ENCODE assay signal across 32 mouse cellular contexts in the genomic region with DNA sequence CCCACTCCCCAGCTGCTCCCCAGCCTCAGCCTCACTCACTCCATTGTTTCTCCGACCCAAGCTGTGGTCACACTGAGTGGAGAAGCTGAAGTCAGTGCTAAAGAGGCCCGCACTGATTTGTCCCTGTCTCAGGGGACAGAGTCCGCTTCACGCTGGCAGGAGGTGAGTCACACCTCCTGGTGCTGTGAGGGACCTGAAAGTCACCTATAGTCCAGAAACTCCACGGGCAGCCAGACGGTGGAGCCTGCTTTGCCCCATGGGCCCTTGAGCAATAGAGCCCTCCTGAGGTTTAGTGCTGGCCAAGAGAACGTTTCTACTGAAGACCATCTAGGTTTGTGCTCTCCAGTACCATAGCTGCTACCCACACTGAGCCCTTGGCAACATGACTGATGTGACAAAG. TPM values are rescaled to one million over a fixed set of nuclear protein-coding genes. Genes with fewer than 3 reads are reported as not detected.
DNase-seq lines count a peak whose midpoint lies in the region; ATAC-seq lines count a peak whose summit lies in the region.
"Had no signal": no experiment of that assay in that cellular context is flagged by ENCODE, and none has a peak within 500 bp of the region (broad histone marks: within the 10 kb centered on the region; RNA-seq: fewer than 3 reads in every experiment).

No protein-coding gene starts in this region.

- H3K4me1 ChIP-seq in kidney, embryonic 14.5 days (ENCODE audit: control insufficient read depth, insufficient read depth, low read length) = 0 out of 2 replicates have a peak, but pooled peaks cover 3% of the 10 kb centered on the region
- H3K4me1 ChIP-seq: forebrain, embryonic 15.5 days; limb, embryonic 13.5 days; midbrain, embryonic 10.5 days; midbrain, embryonic 15.5 days; neural tube, embryonic 12.5 days had no signal

- no peak overlapping the region for H3K27ac ChIP-seq in kidney, embryonic 14.5 days (ENCODE audit: low read depth, low read length)
- H3K27ac ChIP-seq: forebrain, embryonic 15.5 days; heart, adult 2 months; heart, embryonic 13.5 days; hindbrain, embryonic 14.5 days; limb, embryonic 13.5 days; liver, embryonic 14.5 days; midbrain, embryonic 10.5 days; midbrain, embryonic 15.5 days; neural tube, embryonic 12.5 days had no signal

- H3K4me2 ChIP-seq in kidney, embryonic 14.5 days (replicated peaks; ENCODE audit: low read depth, low read length) = no peak overlapping the region
- H3K4me2 ChIP-seq: forebrain, embryonic 15.5 days; heart, embryonic 13.5 days; hindbrain, embryonic 14.5 days; limb, embryonic 13.5 days; lung, embryonic 14.5 days; midbrain, embryonic 15.5 days; neural tube, embryonic 12.5 days had no signal

- no peak overlapping the region for H3K9ac ChIP-seq in kidney, embryonic 14.5 days (ENCODE audit: low read depth, low read length)
- H3K9ac ChIP-seq: forebrain, embryonic 15.5 days; heart, embryonic 13.5 days; hindbrain, embryonic 14.5 days; limb, embryonic 13.5 days; liver, embryonic 14.5 days; lung, embryonic 14.5 days; midbrain, embryonic 15.5 days; neural tube, embryonic 12.5 days had no signal

- no peaks in the 10 kb centered on the region for H3K9me3 ChIP-seq in kidney, embryonic 14.5 days (ENCODE audit: control insufficient read depth, low read length)
- H3K9me3 ChIP-seq: forebrain, embryonic 15.5 days; G1E; heart, embryonic 13.5 days; limb, embryonic 13.5 days; midbrain, embryonic 10.5 days; midbrain, embryonic 15.5 days; neural tube, embryonic 12.5 days had no signal

- H3K4me3 ChIP-seq in kidney, embryonic 14.5 days (ENCODE audit: low read length) = no peak overlapping the region
- H3K4me3 ChIP-seq: forebrain, embryonic 15.5 days; heart, adult 2 months; heart, embryonic 13.5 days; limb, embryonic 13.5 days; midbrain, embryonic 10.5 days; midbrain, embryonic 15.5 days; neural tube, embryonic 12.5 days had no signal

- intact Hi-C loops in gastrocnemius, postnatal 14 days (cut with DNase I; ENCODE audit: low total_unique reads) = no loop called here

- no peaks in the 10 kb centered on the region for H3K36me3 ChIP-seq in kidney, embryonic 14.5 days (ENCODE audit: control insufficient read depth, insufficient read depth, low read length)
- H3K36me3 ChIP-seq: forebrain, embryonic 15.5 days; G1E; heart, embryonic 13.5 days; limb, embryonic 13.5 days; midbrain, embryonic 10.5 days; midbrain, embryonic 15.5 days; neural tube, embryonic 12.5 days had no signal

- WGBS in large intestine, adult 2 months = 24% methylated on average over 7 of the region's 7 CpGs
- 76% methylated on average over 7 of the region's 7 CpGs for WGBS in kidney, embryonic 14.5 days

- no peak for ATAC-seq in kidney, embryonic 14.5 days (ENCODE audit: low FRiP score, low TSS enrichment)
- ATAC-seq: forebrain, embryonic 15.5 days; midbrain, embryonic 15.5 days had no signal

- DNase-seq in adrenal gland, postnatal 10 days = peak; percentile 70
- no peak for DNase-seq in adrenal gland, adult 18-20 months (ENCODE audit: low spot score in 2 of 2)
- DNase-seq in urinary bladder, postnatal 14 days (ENCODE audit: low spot score) = peak; percentile 29
- DNase-seq in urinary bladder, postnatal 25 days (ENCODE audit: low spot score) = no peak
- DNase-seq in large intestine, adult 2 months (ENCODE audit: low read depth, low spot score) = peak; percentile 28
- peak; percentile 63 for DNase-seq in yolk sac, embryonic 10.5 days (ENCODE audit: low spot score)
- DNase-seq in gastrocnemius, postnatal 14 days = no peak
- DNase-seq: cerebellum, adult 8-10 months; cerebellum, postnatal 25 days; gastrocnemius, postnatal 36 days; heart, adult 2 months; heart, postnatal 10 days; kidney, adult 8-10 months; kidney, postnatal 10 days; lung, embryonic 14.5 days; lung, postnatal 14 days; right cerebral cortex, adult 18-20 months had no signal

- no peaks in the 10 kb centered on the region for H3K27me3 ChIP-seq in kidney, embryonic 14.5 days (ENCODE audit: control insufficient read depth, insufficient read depth, low read length)
- H3K27me3 ChIP-seq: forebrain, embryonic 15.5 days; limb, embryonic 13.5 days; neural tube, embryonic 12.5 days had no signal

RNA-seq across cellular contexts. Expression of a gene that starts 0.9 kb away (rescaled TPM):
- total RNA-seq in adrenal gland, postnatal 10 days (2021) = 100 to 1,000 TPM; 397 to 418 TPM
- total RNA-seq in adrenal gland, adult 18-20 months (2021) = 100 to 1,000 TPM; 321 to 750 TPM
- polyA plus RNA-seq in large intestine, adult 2 months (2012; rRNA removed) = 49.1 and 148 TPM in 2 replicates
- 1 to 10 TPM in 1 of 2 experiments, under 1 TPM in 1; 0.51 to 2.7 TPM for total RNA-seq in gastrocnemius, postnatal 14 days (2021)
- polyA plus RNA-seq in kidney, embryonic 14.5 days (2014; fragmentation: Nextera tagmentation; extraction: Ambion mirVana) = not detected in 2 replicates
- total RNA-seq: hematopoietic stem cell, adult 5-6 weeks; layer of hippocampus, postnatal 14 days; left cerebral cortex, adult 8-10 months; left cerebral cortex, postnatal 36 days had no signal
- polyA plus RNA-seq: embryonic facial prominence, embryonic 11.5 days; forebrain, embryonic 15.5 days; G1E; heart, embryonic 13.5 days; hindbrain, embryonic 14.5 days; limb, embryonic 13.5 days; lung, embryonic 14.5 days; midbrain, embryonic 10.5 days; midbrain, embryonic 15.5 days; neural tube, embryonic 12.5 days had no signal

RNA-seq across cellular contexts. Expression of a gene that starts 7.7 kb away (rescaled TPM):
- 10 to 100 TPM; 47.6 to 48.4 TPM for total RNA-seq in adrenal gland, postnatal 10 days (2021)
- total RNA-seq in adrenal gland, adult 18-20 months (2021) = 10 to 100 TPM; 47.2 to 49.7 TPM
- 68.4 and 72.0 TPM in 2 replicates for polyA plus RNA-seq in large intestine, adult 2 months (2012; rRNA removed)
- 10 to 100 TPM; 28.6 to 32.4 TPM for total RNA-seq in gastrocnemius, postnatal 14 days (2021)
- 95.9 and 103 TPM in 2 replicates for polyA plus RNA-seq in kidney, embryonic 14.5 days (2014; fragmentation: Nextera tagmentation; extraction: Ambion mirVana)

RNA-seq across cellular contexts. Expression of a gene that starts 15.6 kb away (rescaled TPM):
- total RNA-seq in adrenal gland, postnatal 10 days (2021) = 10 to 100 TPM; 16.4 to 24.4 TPM
- 1 to 10 TPM; 6.3 to 8.5 TPM for total RNA-seq in adrenal gland, adult 18-20 months (2021)
- polyA plus RNA-seq in large intestine, adult 2 months (2012; rRNA removed) = 48.7 and 58.6 TPM in 2 replicates
- 10 to 100 TPM; 11.1 to 13.3 TPM for total RNA-seq in gastrocnemius, postnatal 14 days (2021)
- polyA plus RNA-seq in kidney, embryonic 14.5 days (2014; fragmentation: Nextera tagmentation; extraction: Ambion mirVana) = 29.0 and 30.5 TPM in 2 replicates

RNA-seq across cellular contexts. Expression of a gene that starts 23.6 kb away (rescaled TPM):
- total RNA-seq in adrenal gland, postnatal 10 days (2021) = 1 to 10 TPM; 1.1 to 1.5 TPM
- 1 to 10 TPM in 1 of 2 experiments, under 1 TPM in 1; 0.83 to 2.6 TPM for total RNA-seq in adrenal gland, adult 18-20 months (2021)
- polyA plus RNA-seq in large intestine, adult 2 months (2012; rRNA removed) = 4.8 and 7.5 TPM in 2 replicates
- under 1 TPM; 0.31 to 0.49 TPM for total RNA-seq in gastrocnemius, postnatal 14 days (2021)
- polyA plus RNA-seq in kidney, embryonic 14.5 days (2014; fragmentation: Nextera tagmentation; extraction: Ambion mirVana) = 3.5 and 6.1 TPM in 2 replicates
- polyA plus RNA-seq: forebrain, embryonic 15.5 days; G1E had no signal

RNA-seq across cellular contexts. Expression of a gene that starts 36.5 kb away (rescaled TPM):
- total RNA-seq in adrenal gland, postnatal 10 days (2021) = 10 to 100 TPM; 22.6 to 25.0 TPM
- 10 to 100 TPM; 19.9 to 26.9 TPM for total RNA-seq in adrenal gland, adult 18-20 months (2021)
- polyA plus RNA-seq in large intestine, adult 2 months (2012; rRNA removed) = 341 and 416 TPM in 2 replicates
- 1 to 10 TPM; 6.8 TPM for total RNA-seq in gastrocnemius, postnatal 14 days (2021)
- 9.3 and 9.5 TPM in 2 replicates for polyA plus RNA-seq in kidney, embryonic 14.5 days (2014; fragmentation: Nextera tagmentation; extraction: Ambion mirVana)
- total RNA-seq: G1E had no signal

Comparison
In these comparisons a context has a peak if more than half of its experiments do, and no peak if none do; other contexts are left out.
1. DNase-seq: peak in adrenal gland, postnatal 10 days (single experiment), urinary bladder, postnatal 14 days (single experiment), large intestine, adult 2 months (single experiment) and yolk sac, embryonic 10.5 days (single experiment); none in adrenal gland, adult 18-20 months (0 of 2), urinary bladder, postnatal 25 days (single experiment) and gastrocnemius, postnatal 14 days (single experiment).
2. RNA of a gene that starts 0.9 kb away (total RNA-seq): 321 to 750 TPM in adrenal gland, adult 18-20 months and 397 to 418 TPM in adrenal gland, postnatal 10 days; 0.51 to 2.7 TPM in gastrocnemius, postnatal 14 days; every median in the first group is over 10 times any median in the second.